Mouse (Mus musculus) limb, embryonic 14.5 days (tissue): ENCODE data around the gene Chrna5. TPM values are rescaled to one million over a fixed set of nuclear protein-coding genes. Genes with fewer than 3 reads are reported as not detected.

Source experiments
- ATAC-seq: fragments of 200-750 bp; cut with Nextera tagmentation; 2 replicates; pipeline ENCODE4 v1.8.0; 2017; ENCODE audit warnings: low read depth, moderate number of reproducible peaks, moderate TSS enrichment; ENCODE audit not compliant: low FRiP score
- DNase-seq: peaks from one replicate; pipeline ENCODE4 v3.0.0-alpha.2; 2015; ENCODE audit warnings: low spot score
- H3K27ac ChIP-seq: fragments of 300-500 bp; sonication (generic); replicated peaks from 2 replicates; pipeline ENCODE4 v1.5.1; 2014; ENCODE audit warnings: low read depth, mild to moderate bottlenecking, low read length, moderate library complexity, mixed read lengths
- H3K27me3 ChIP-seq: fragments of 300-500 bp; sonication (generic); 2 replicates; pipeline ENCODE4 v1.6.1; 2014; ENCODE audit warnings: low read length, mixed read lengths; ENCODE audit not compliant: control insufficient read depth, insufficient read depth
- H3K36me3 ChIP-seq: fragments of 300-500 bp; sonication (generic); 2 replicates; pipeline ENCODE4 v1.6.1; 2014; ENCODE audit warnings: mild to moderate bottlenecking, low read length, moderate library complexity, mixed read lengths; ENCODE audit not compliant: control insufficient read depth, insufficient read depth
- H3K4me1 ChIP-seq: fragments of 300-500 bp; sonication (generic); 2 replicates; pipeline ENCODE4 v1.6.1; 2014; ENCODE audit warnings: antibody characterized with exemption, low read length, mixed read lengths; ENCODE audit not compliant: control insufficient read depth, insufficient read depth
- H3K4me2 ChIP-seq: fragments of 300-500 bp; sonication (generic); replicated peaks from 2 replicates; pipeline ENCODE4 v1.6.1; 2014; ENCODE audit warnings: low read depth, mild to moderate bottlenecking, low read length, moderate library complexity; ENCODE audit not compliant: severe bottlenecking
- H3K4me3 ChIP-seq: fragments of 300-500 bp; sonication (generic); replicated peaks from 2 replicates; pipeline ENCODE4 v1.5.1; 2014; ENCODE audit warnings: low read length
- H3K9ac ChIP-seq: fragments of 300-500 bp; sonication (generic); 2 replicates; pipeline ENCODE4 v1.6.1; 2014; ENCODE audit warnings: mild to moderate bottlenecking, low read depth, low read length, moderate library complexity; ENCODE audit not compliant: severe bottlenecking
- H3K9me3 ChIP-seq: fragments of 300-500 bp; sonication (generic); 2 replicates; pipeline ENCODE4 v1.6.1; 2016; ENCODE audit warnings: low read length; ENCODE audit not compliant: control insufficient read depth
- POLR2A ChIP-seq: fragments of 200-500 bp; IDR thresholded peaks from 2 replicates; pipeline ENCODE4 v1.8.0; 2012; ENCODE audit warnings: inconsistent platforms, mild to moderate bottlenecking, moderate library complexity, borderline replicate concordance; ENCODE audit not compliant: insufficient read depth, insufficient read length; ENCODE audit errors: extremely low read depth
- WGBS: fragments of 180-500 bp; shearing (Covaris S2); extraction: QIAGEN DNeasy Blood & Tissue Kit; methylation state at CpG from one replicate; pipeline ENCODE4 v1.1.7; 2014; 5-methylcytosine and 5-hydroxymethylcytosine counted together
- polyA plus RNA-seq, 2 experiments: library from polyadenylated mRNA; depleted of rRNA in 1 of 2; stranded (reverse) in 1 of 2; unstranded in 1 of 2; fragments of >200 nt; fragmentation: Nextera tagmentation in 1 of 2; extraction: Ambion mirVana in 1 of 2; gene quantifications; 2 replicates each; pipeline versions ENCODE4 v1.2.1 to v1.2.3; 2012 to 2014

Gene Chrna5
- polyA plus RNA-seq, 2 experiments, result 2.1 to 2.6 TPM

DNA sequence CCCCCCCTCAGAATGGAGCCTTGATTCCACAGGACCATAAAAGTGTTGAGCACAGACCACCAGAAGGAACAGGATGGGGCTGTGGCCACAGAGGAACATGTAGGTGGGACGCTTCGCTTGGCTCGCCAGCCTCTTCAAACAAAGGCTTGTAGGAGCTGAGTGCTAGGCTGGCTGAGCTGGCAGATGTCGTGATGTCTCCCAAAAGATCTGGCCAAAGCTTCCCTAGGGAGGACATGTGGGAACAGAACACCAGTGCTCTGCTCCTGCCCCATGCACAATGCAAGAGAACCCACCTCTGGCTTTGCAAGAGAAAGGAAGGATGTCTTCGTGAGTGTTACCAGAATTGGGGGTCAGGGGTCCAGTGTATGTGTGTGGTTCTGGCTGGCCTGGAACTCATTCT lies 42.6 kb downstream of the Chrna5 start:
- ATAC-seq (no peak), DNase-seq (no peak)
- H3K27ac ChIP-seq, result no peak overlapping the region
- H3K4me2 ChIP-seq, result no peak overlapping the region
- no peak overlapping the region for H3K4me3 ChIP-seq
- 83% methylated on average over 5 of the region's 5 CpGs for WGBS
- no peaks in the 10 kb centered on the region for H3K9me3 ChIP-seq
- H3K9ac ChIP-seq, result no peak overlapping the region
- no peak for TF ChIP-seq POLR2A
- H3K36me3 ChIP-seq, result no peaks in the 10 kb centered on the region
- peaks cover 35% of the 10 kb centered on the region for H3K27me3 ChIP-seq
- peaks cover 7% of the 10 kb centered on the region; the same call in 1 of the 2 replicates for H3K4me1 ChIP-seq

DNA sequence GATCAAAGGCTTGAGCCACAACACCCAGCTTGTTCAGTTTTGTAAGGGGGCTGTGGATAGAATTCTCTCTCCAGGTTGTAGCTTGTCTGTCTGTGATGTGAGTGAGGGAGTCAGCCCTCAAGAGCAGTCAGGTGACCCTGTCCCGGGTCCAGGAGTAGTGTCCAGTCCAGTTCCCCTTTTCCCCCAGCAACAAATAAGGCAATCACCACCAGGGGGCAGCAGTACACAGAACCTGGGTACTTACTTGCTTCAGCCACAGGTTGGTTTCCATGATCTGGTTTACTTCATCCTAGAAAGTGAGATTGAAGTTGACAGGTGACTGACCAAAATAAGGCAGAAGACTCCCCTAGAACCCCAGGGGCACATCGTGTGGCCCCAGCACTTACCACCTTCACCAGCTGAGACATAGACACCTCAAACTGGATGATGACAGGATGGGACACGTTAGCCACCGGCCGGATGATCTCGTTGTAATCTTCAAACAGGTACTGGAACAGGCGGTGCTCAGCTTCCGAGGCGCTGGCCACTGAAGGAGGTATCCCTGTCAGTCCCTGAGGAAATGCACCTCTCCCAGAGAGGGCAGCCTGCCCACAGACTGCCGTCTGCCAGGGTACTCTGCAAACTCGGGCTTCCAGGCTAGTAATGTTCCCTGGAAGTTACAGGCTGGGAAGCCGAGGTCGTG lies 43.4 kb downstream of the Chrna5 start:
- Histone ChIP-seq H3K27ac (no peak overlapping the region), H3K9me3 (no peaks in the 10 kb centered on the region), H3K9ac (no peak overlapping the region), H3K36me3 (no peaks in the 10 kb centered on the region), H3K27me3 (peaks cover 35% of the 10 kb centered on the region), H3K4me1 (peaks cover 7% of the 10 kb centered on the region; the same call in 1 of the 2 replicates), H3K4me2 (no peak overlapping the region), H3K4me3 (no peak overlapping the region)
- peak; percentile 79 for DNase-seq
- no peak for TF ChIP-seq POLR2A
- ATAC-seq, result peak; percentile 37; the same call in 1 of the 2 replicates
- 36% methylated on average over 13 of the region's 13 CpGs for WGBS

DNA sequence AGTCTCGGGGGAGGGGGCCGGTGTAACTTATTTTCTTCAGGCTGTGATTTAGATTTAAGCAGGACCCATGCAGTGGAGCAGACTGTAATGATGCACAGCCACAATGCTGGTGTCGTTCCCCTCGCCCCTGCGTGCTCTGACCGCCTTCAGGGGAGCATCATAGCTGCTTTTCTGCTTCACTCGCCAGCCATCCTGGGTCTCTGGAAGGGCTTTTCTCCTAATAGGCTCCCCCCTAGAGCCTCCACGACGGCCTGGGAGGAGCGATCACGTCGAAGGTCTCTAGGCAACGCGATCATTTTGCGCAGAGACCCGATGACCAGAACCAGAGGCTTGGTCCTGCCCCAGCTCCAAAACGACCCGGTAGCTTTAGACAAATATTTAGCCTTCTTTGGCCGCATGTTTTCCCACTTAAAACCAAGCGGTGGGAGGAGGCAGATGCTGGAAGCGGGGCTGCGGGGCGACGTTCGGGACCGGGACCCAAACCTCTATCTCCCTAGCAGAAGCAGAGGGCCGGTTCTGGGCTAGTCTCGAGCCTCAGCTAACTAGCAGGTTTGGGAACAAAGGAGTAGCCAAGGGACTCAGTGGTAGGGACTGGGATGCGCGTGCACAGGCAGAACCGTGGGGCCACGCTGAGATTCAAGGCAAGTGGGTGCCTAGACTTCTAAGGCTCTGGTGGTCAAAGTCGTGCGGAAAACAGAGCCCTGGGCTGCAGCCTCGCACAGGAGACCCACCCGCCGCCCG lies 45.0 kb downstream of the Chrna5 start:
- WGBS, result 12% methylated on average over 37 of the region's 38 CpGs
- H3K4me1 ChIP-seq, result peaks cover 7% of the 10 kb centered on the region; the same call in 1 of the 2 replicates
- peak overlapping the region; percentile 53 for H3K4me2 ChIP-seq
- H3K27me3 ChIP-seq, result peaks cover 35% of the 10 kb centered on the region
- DNase-seq (no peak), ATAC-seq (no peak)
- no peak overlapping the region for H3K9ac ChIP-seq
- H3K9me3 ChIP-seq, result no peaks in the 10 kb centered on the region
- peak overlapping the region; percentile 31 for H3K4me3 ChIP-seq
- H3K36me3 ChIP-seq, result no peaks in the 10 kb centered on the region
- TF ChIP-seq POLR2A, result no peak
- H3K27ac ChIP-seq, result no peak overlapping the region

DNA sequence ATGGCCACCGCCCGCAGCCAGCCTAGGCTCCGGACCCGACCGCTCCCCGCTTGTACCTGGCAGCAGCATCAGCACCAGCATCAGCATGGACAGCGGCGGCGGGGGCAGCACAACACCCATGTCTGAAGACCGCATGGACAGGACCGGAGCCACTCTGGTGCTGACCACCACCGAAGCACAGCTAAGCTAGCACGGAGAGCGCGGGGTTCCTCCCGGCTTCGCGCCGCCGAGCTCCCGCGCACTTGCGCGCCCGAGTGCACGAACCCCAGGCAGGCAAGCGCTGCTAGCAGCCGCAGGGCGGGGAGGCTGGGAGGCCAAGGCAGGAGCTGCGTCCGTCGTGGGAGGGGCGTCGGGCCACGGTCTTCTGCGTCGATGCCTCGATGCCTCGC lies 45.6 kb downstream of the Chrna5 start, which contains the start of gene Chrna3:
TSS of gene Chrna3 (minus strand) at position 288 of the 389 bp plus-strand sequence.
- TF ChIP-seq POLR2A, result no peak
- no peak within 1 kb of the TSS for H3K27ac ChIP-seq
- H3K4me1 ChIP-seq, result peaks cover 7% of the 10 kb centered on the region; the same call in 1 of the 2 replicates
- DNase-seq (no peak), ATAC-seq (peak; percentile 65)
- H3K27me3 ChIP-seq, result peaks cover 35% of the 10 kb centered on the region
- WGBS, result 2% methylated on average over 39 of the region's 39 CpGs
- no peaks in the 10 kb centered on the region for H3K9me3 ChIP-seq
- no peak within 1 kb of the TSS for H3K9ac ChIP-seq
- no peaks in the 10 kb centered on the region for H3K36me3 ChIP-seq
- peak within 1 kb of the TSS; percentile 53 for H3K4me2 ChIP-seq
- H3K4me3 ChIP-seq, result peak within 1 kb of the TSS; percentile 31

DNA sequence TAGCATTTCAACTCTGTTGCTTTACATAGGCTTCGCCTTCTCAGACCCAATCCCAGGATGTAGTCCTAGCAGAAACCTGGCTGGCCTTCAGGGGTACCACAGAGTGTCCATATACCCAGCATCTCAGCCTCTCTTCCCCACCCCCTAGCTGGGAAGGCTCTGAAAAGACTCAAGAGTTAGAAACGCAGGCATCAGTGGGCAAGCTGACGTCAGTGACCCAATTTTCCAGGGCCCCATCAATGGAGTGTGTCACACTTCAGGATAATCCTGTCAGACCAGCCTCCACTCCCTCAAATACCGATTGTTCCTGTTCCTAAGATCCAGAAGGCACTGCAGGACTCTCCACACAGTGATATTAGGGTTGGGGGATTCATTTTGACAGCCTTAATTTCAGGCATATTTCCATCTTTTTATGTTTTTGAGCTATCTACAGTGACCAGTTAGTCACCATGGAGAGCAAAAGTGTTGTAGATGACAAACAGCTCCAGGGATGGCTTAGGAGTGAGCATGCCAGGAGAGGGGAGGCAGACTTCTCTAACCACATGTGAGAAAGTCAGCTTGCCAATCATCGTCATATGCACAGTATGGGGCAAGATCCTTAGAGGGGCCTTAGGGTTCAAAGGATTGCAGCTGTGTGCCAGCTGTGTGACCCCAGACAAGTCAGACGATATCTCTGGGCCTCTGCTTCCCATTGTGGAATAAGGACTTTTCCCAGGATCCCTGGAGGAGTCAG lies 50.9 kb downstream of the Chrna5 start:
- ATAC-seq (no peak), DNase-seq (no peak)
- Histone ChIP-seq H3K4me2 (no peak overlapping the region), H3K9me3 (no peaks in the 10 kb centered on the region), H3K4me1 (no peaks in the 10 kb centered on the region), H3K36me3 (no peaks in the 10 kb centered on the region), H3K9ac (no peak overlapping the region), H3K27ac (no peak overlapping the region), H3K27me3 (peaks cover 9% of the 10 kb centered on the region; the same call in 1 of the 2 replicates), H3K4me3 (no peak overlapping the region)
- WGBS, result 47% methylated on average over 6 of the region's 6 CpGs
- no peak for TF ChIP-seq POLR2A
